Mouse (Mus musculus): ENCODE data around the gene C1galt1c1. TPM values are rescaled to one million over a fixed set of nuclear protein-coding genes. Genes with fewer than 3 reads are reported as not detected.

C1galt1c1 gene
- 16.3 and 19.3 TPM in 2 replicates for polyA plus RNA-seq (2015; fragmentation: Nextera tagmentation; extraction: Ambion mirVana)

GRCm38 (mm10) chrX:38634801-38635637 lies at the start of gene C1galt1c1:
Gene C1galt1c1 (minus strand): TSS chrX:38635087.

GRCm38 (mm10) chrX:38600177-38600994 lies 34.5 kb downstream of the C1galt1c1 start, which contains the start of gene Mcts1:
Gene Mcts1 (plus strand): TSS chrX:38600578.

Other genes starting within 250 kb of the C1galt1c1 start
- 62.5 and 81.3 TPM in 2 replicates for gene Lamp2, start 178.6 kb downstream of the C1galt1c1 start, polyA plus RNA-seq (2015; fragmentation: Nextera tagmentation; extraction: Ambion mirVana)
- 11.5 and 11.6 TPM in 2 replicates for gene Cul4b, start 58.9 kb downstream of the C1galt1c1 start, polyA plus RNA-seq (2015; fragmentation: Nextera tagmentation; extraction: Ambion mirVana)
- gene Mcts1, start 34.5 kb downstream of the C1galt1c1 start, polyA plus RNA-seq (2015; fragmentation: Nextera tagmentation; extraction: Ambion mirVana): 71.3 and 77.6 TPM in 2 replicates
- 0.17 and 0.23 TPM in 2 replicates for gene 6030498E09Rik, start 137.6 kb upstream of the C1galt1c1 start, polyA plus RNA-seq (2015; fragmentation: Nextera tagmentation; extraction: Ambion mirVana)

Data from spleen, postnatal 0 days (tissue).